Mouse (Mus musculus) spleen, adult 2 months (tissue): Measurements from ENCODE around the gene Ccin. TPM values are rescaled to one million over a fixed set of nuclear protein-coding genes. Genes with fewer than 3 reads are reported as not detected.

Experiments used
- DNase-seq, 2 experiments: peaks; one replicate each; pipeline versions ENCODE4 v3.0.0 to v3.0.0-alpha.2; 2012 to 2021; ENCODE audit warnings: low spot score in 2 of 2, low read depth in 1 of 2
- H3K27ac ChIP-seq: fragments of 200-500 bp; 2 replicates; pipeline ENCODE4 v1.5.1; 2012; ENCODE audit warnings: low read length, inconsistent platforms; ENCODE audit not compliant: insufficient read depth
- H3K27me3 ChIP-seq: fragments of 200-500 bp; 2 replicates; pipeline ENCODE4 v1.6.1; 2012; ENCODE audit warnings: mild to moderate bottlenecking, moderate library complexity, low read length, inconsistent platforms; ENCODE audit not compliant: control insufficient read depth, insufficient read depth
- H3K36me3 ChIP-seq: fragments of 200-500 bp; 2 replicates; pipeline ENCODE4 v1.6.1; 2012; ENCODE audit warnings: mild to moderate bottlenecking, low read length, inconsistent platforms; ENCODE audit not compliant: control insufficient read depth, insufficient read depth
- H3K4me1 ChIP-seq: fragments of 200-500 bp; 2 replicates; pipeline ENCODE4 v1.6.1; 2011; ENCODE audit warnings: inconsistent platforms; ENCODE audit not compliant: control insufficient read depth, insufficient read depth, insufficient read length
- H3K4me3 ChIP-seq: fragments of 200-500 bp; 2 replicates; pipeline ENCODE4 v1.5.1; 2011; ENCODE audit warnings: mild to moderate bottlenecking, inconsistent platforms; ENCODE audit not compliant: insufficient read depth, insufficient read length; ENCODE audit errors: extremely low read depth
- CTCF ChIP-seq: fragments of 200-500 bp; IDR thresholded peaks from 2 replicates; pipeline ENCODE4 v1.5.1; 2011; ENCODE audit warnings: mild to moderate bottlenecking, inconsistent platforms; ENCODE audit not compliant: insufficient read depth, insufficient read length, insufficient replicate concordance; ENCODE audit errors: extremely low read depth
- POLR2A ChIP-seq: fragments of 200-500 bp; IDR thresholded peaks from 2 replicates; pipeline ENCODE4 v1.6.1; 2011; ENCODE audit warnings: low read depth, low read length, inconsistent platforms
- WGBS: fragments of 180-500 bp; shearing (Covaris S2); methylation state at CpG from one replicate; pipeline ENCODE4 v1.1.7; 2018; 5-methylcytosine and 5-hydroxymethylcytosine counted together
- polyA plus RNA-seq: library from polyadenylated mRNA; depleted of rRNA; stranded (reverse); fragments of >200 nt; gene quantifications from 2 replicates; pipeline ENCODE4 v1.2.3, GENCODE M21; 2012

The Ccin gene
- polyA plus RNA-seq, 1 experiment: 0.04 TPM

- Histone ChIP-seq H3K4me1 (peaks cover 20% of the 10 kb centered on the region), H3K27me3 (no peaks in the 10 kb centered on the region), H3K36me3 (no peaks in the 10 kb centered on the region), H3K4me3 (peak overlapping the region; percentile 82), H3K27ac (peak overlapping the region; percentile 46)
- 1% methylated on average over 26 of the region's 26 CpGs for whole genome bisulfite sequencing
- no peak for DNase-seq
- TF ChIP-seq POLR2A (no peak; the same call in 1 of the 2 replicates), CTCF (no peak)
Observed at GRCm38 (mm10) chr4:43957846-43958461, 25.3 kb upstream of the Ccin start.

- WGBS: 15% methylated on average over 9 of the region's 9 CpGs
- H3K27ac ChIP-seq: peak overlapping the region; percentile 71
- H3K4me1 ChIP-seq: peaks cover 28% of the 10 kb centered on the region
- H3K27me3 ChIP-seq: no peaks in the 10 kb centered on the region
- DNase-seq: no peak
- H3K4me3 ChIP-seq: peak overlapping the region; percentile 24; the same call in 1 of the 2 replicates
- H3K36me3 ChIP-seq: no peaks in the 10 kb centered on the region
- no peak for TF ChIP-seq POLR2A
- TF ChIP-seq CTCF: no peak
Observed at GRCm38 (mm10) chr4:43959523-43960179, 23.6 kb upstream of the Ccin start.

GRCm38 (mm10) chr4:43960207-43960606 is 23.1 kb upstream of the Ccin start:
- Histone ChIP-seq H3K27ac (peak overlapping the region; percentile 78), H3K36me3 (no peaks in the 10 kb centered on the region), H3K4me3 (0 out of 2 replicates have a peak overlapping the region, but pooled peaks have one; percentile 24), H3K4me1 (peaks cover 31% of the 10 kb centered on the region), H3K27me3 (no peaks in the 10 kb centered on the region)
- no peak for DNase-seq
- TF ChIP-seq POLR2A: no peak
- TF ChIP-seq CTCF: no peak
- WGBS: 10% methylated on average over 6 of the region's 6 CpGs

- Histone ChIP-seq H3K27ac (peak overlapping the region; percentile 48), H3K27me3 (no peaks in the 10 kb centered on the region), H3K36me3 (no peaks in the 10 kb centered on the region), H3K4me1 (peaks cover 47% of the 10 kb centered on the region), H3K4me3 (no peak overlapping the region)
- DNase-seq: no peak
- TF ChIP-seq POLR2A (no peak), CTCF (no peak)
- 36% methylated on average over 2 of the region's 2 CpGs for WGBS
Observed at GRCm38 (mm10) chr4:43964326-43964833, 18.9 kb upstream of the Ccin start.

- WGBS: 72% methylated on average over 4 of the region's 4 CpGs
- no peak overlapping the region for H3K4me3 ChIP-seq
- peak overlapping the region; percentile 59 for H3K27ac ChIP-seq
Observed at GRCm38 (mm10) chr4:43964951-43965684, 18.2 kb upstream of the Ccin start.

GRCm38 (mm10) chr4:43965856-43966535 is 17.3 kb upstream of the Ccin start:
- WGBS: 64% methylated on average over 7 of the region's 7 CpGs
- no peaks in the 10 kb centered on the region for H3K27me3 ChIP-seq
- H3K4me3 ChIP-seq: no peak overlapping the region
- no peak for DNase-seq
- H3K4me1 ChIP-seq: peaks cover 43% of the 10 kb centered on the region; the same call in 1 of the 2 replicates
- peak overlapping the region; percentile 59 for H3K27ac ChIP-seq
- TF ChIP-seq POLR2A: no peak
- TF ChIP-seq CTCF: no peak
- H3K36me3 ChIP-seq: no peaks in the 10 kb centered on the region

More at GRCm38 (mm10) chr4:43964951-43965684, 18.2 kb upstream of the Ccin start:
- H3K27me3 ChIP-seq: no peaks in the 10 kb centered on the region
- peaks cover 41% of the 10 kb centered on the region; the same call in 1 of the 2 replicates for H3K4me1 ChIP-seq
- no peaks in the 10 kb centered on the region for H3K36me3 ChIP-seq
- TF ChIP-seq POLR2A: no peak
- no peak for TF ChIP-seq CTCF
- DNase-seq: no peak
